Mouse (Mus musculus) urinary bladder, postnatal 25 days (tissue): ENCODE results near the gene Gm3336.

ENCODE experiments used
- DNase-seq: peaks from one replicate; pipeline ENCODE4 v3.0.0; 2022; ENCODE audit warnings: low spot score

Gm3336 gene

GRCm38 (mm10) chr8:70718297-70718696, at the start of gene Gm3336:
Gm3336 (plus strand) TSS chr8:70718543.
- DNase-seq = peak; percentile 55

GRCm38 (mm10) chr8:70671615-70672324, 46.6 kb upstream of the Gm3336 start:
- DNase-seq = peak; percentile 45

GRCm38 (mm10) chr8:70672325-70673078, 45.8 kb upstream of the Gm3336 start:
- DNase-seq = no peak

GRCm38 (mm10) chr8:70673079-70673856, 45.1 kb upstream of the Gm3336 start, which contains the start of gene Lsm4:
Lsm4 (plus strand) TSS chr8:70673248.
- peak; percentile 94 for DNase-seq

- DNase-seq = no peak
These were observed 44.2 kb upstream of the Gm3336 start for GRCm38 (mm10) chr8:70674109-70674508.

- DNase-seq = no peak
These were observed 43.6 kb upstream of the Gm3336 start for GRCm38 (mm10) chr8:70674716-70675115.

- no peak for DNase-seq
These were observed 43.0 kb upstream of the Gm3336 start for GRCm38 (mm10) chr8:70675336-70675735.

- DNase-seq = no peak
These were observed 40.8 kb upstream of the Gm3336 start for GRCm38 (mm10) chr8:70677451-70678080.

- no peak for DNase-seq
These were observed 39.7 kb upstream of the Gm3336 start for GRCm38 (mm10) chr8:70678679-70679078.

- no peak for DNase-seq
These were observed 38.9 kb upstream of the Gm3336 start for GRCm38 (mm10) chr8:70679404-70679803.

- no peak for DNase-seq
These were observed 38.3 kb upstream of the Gm3336 start for GRCm38 (mm10) chr8:70680039-70680438.

- DNase-seq = no peak
These were observed 36.9 kb upstream of the Gm3336 start for GRCm38 (mm10) chr8:70681410-70681809.

GRCm38 (mm10) chr8:70682193-70682592, 36.1 kb upstream of the Gm3336 start:
- peak; percentile 67 for DNase-seq

GRCm38 (mm10) chr8:70682692-70683091, 35.7 kb upstream of the Gm3336 start:
- DNase-seq = no peak

GRCm38 (mm10) chr8:70684291-70684690, 34.1 kb upstream of the Gm3336 start:
- no peak for DNase-seq

GRCm38 (mm10) chr8:70687576-70687975, 30.8 kb upstream of the Gm3336 start:
- DNase-seq = no peak

- no peak for DNase-seq
These were observed 30.2 kb upstream of the Gm3336 start for GRCm38 (mm10) chr8:70688136-70688535.

GRCm38 (mm10) chr8:70689892-70690390, 28.4 kb upstream of the Gm3336 start:
- DNase-seq = no peak

- no peak for DNase-seq
These were observed 27.1 kb upstream of the Gm3336 start for GRCm38 (mm10) chr8:70691230-70691629.

GRCm38 (mm10) chr8:70691727-70692231, 26.6 kb upstream of the Gm3336 start:
- DNase-seq = no peak

GRCm38 (mm10) chr8:70693636-70694035, 24.7 kb upstream of the Gm3336 start:
- DNase-seq = no peak
